18 mouse cellular contexts compared by ENCODE assay signal in genomic region chr2:149997657-149998056, GRCm38 (mm10).
DNase-seq lines count a peak whose midpoint lies in the region; ATAC-seq and TF ChIP-seq lines count a peak whose summit lies in the region.
"Had no signal": no experiment of that assay in that cellular context is flagged by ENCODE, and none has a peak within 500 bp of the region (broad histone marks: within the 10 kb centered on the region; RNA-seq: fewer than 3 reads in every experiment).

No protein-coding gene starts in this region.

- no peaks in the 10 kb centered on the region for H3K9me3 ChIP-seq in kidney, embryonic 14.5 days (ENCODE audit: control insufficient read depth, low read length)
- H3K9me3 ChIP-seq in stomach, embryonic 14.5 days (ENCODE audit: control insufficient read depth, low read depth, low read length), result no peaks in the 10 kb centered on the region
- no peaks in the 10 kb centered on the region for H3K9me3 ChIP-seq in stomach, postnatal 0 days (ENCODE audit: control insufficient read depth, low read length)
- no peaks in the 10 kb centered on the region for H3K9me3 ChIP-seq in limb, embryonic 14.5 days (ENCODE audit: control insufficient read depth, low read length)
- H3K9me3 ChIP-seq: heart, embryonic 12.5 days had no signal

- no peak overlapping the region for H3K9ac ChIP-seq in kidney, embryonic 14.5 days (ENCODE audit: low read depth, low read length)
- H3K9ac ChIP-seq in stomach, embryonic 14.5 days (replicated peaks; ENCODE audit: low read depth, low read length), result no peak overlapping the region
- H3K9ac ChIP-seq in stomach, postnatal 0 days (ENCODE audit: low read length), result no peak overlapping the region
- no peak overlapping the region for H3K9ac ChIP-seq in limb, embryonic 14.5 days (ENCODE audit: low read depth, low read length, severe bottlenecking)
- H3K9ac ChIP-seq: heart, embryonic 12.5 days had no signal

- no peak for DNase-seq in kidney, postnatal 4 days
- no peak for DNase-seq in stomach, postnatal 0 days (ENCODE audit: low spot score)
- no peak for DNase-seq in limb, embryonic 14.5 days (ENCODE audit: low spot score)
- DNase-seq in liver, result no peak
- DNase-seq: adrenal gland, adult 8-10 months; cerebellum, adult 2 months; heart, postnatal 36 days; kidney, adult 11 months; kidney, postnatal 36 days; right cerebral cortex, postnatal 25 days; thymus, adult 2 months had no signal

- H3K27me3 ChIP-seq in kidney, embryonic 14.5 days (ENCODE audit: control insufficient read depth, insufficient read depth, low read length), result no peaks in the 10 kb centered on the region
- H3K27me3 ChIP-seq in stomach, embryonic 14.5 days (ENCODE audit: control insufficient read depth, insufficient read depth, low read length), result no peaks in the 10 kb centered on the region
- no peaks in the 10 kb centered on the region for H3K27me3 ChIP-seq in stomach, postnatal 0 days (ENCODE audit: control insufficient read depth, insufficient read depth, low read length)
- no peaks in the 10 kb centered on the region for H3K27me3 ChIP-seq in limb, embryonic 14.5 days (ENCODE audit: control insufficient read depth, insufficient read depth, low read length)
- H3K27me3 ChIP-seq: heart, embryonic 12.5 days; megakaryocyte, embryonic 14.5 days had no signal

- ATAC-seq in kidney, embryonic 14.5 days (ENCODE audit: low FRiP score, low TSS enrichment), result peak; percentile 73; the same call in 1 of the 2 replicates
- ATAC-seq in stomach, embryonic 14.5 days (ENCODE audit: insufficient number of reproducible peaks, insufficient read depth, low FRiP score, low read depth), result no peak; the same call in 1 of the 2 replicates
- no peak for ATAC-seq in stomach, postnatal 0 days (ENCODE audit: low FRiP score, low TSS enrichment)
- ATAC-seq in limb, embryonic 14.5 days (ENCODE audit: low FRiP score, low read depth), result no peak
- ATAC-seq in inflammation-experienced regulatory T-cells, adult 6 months, result no peak
- ATAC-seq: CD4-positive, CD25-positive, alpha-beta regulatory T cell, adult 4 months had no signal

- no peak overlapping the region for H3K27ac ChIP-seq in kidney, embryonic 14.5 days (ENCODE audit: low read depth, low read length)
- peak overlapping the region; percentile 44; the same call in 1 of the 2 replicates for H3K27ac ChIP-seq in stomach, embryonic 14.5 days (ENCODE audit: low read length)
- no peak overlapping the region for H3K27ac ChIP-seq in stomach, postnatal 0 days (replicated peaks)
- peak overlapping the region; percentile 65 for H3K27ac ChIP-seq in limb, embryonic 14.5 days (replicated peaks; ENCODE audit: low read depth, low read length)

- 83% methylated on average over 2 of the region's 2 CpGs for WGBS in kidney, embryonic 14.5 days
- WGBS in stomach, embryonic 14.5 days, result 56% methylated on average over 2 of the region's 2 CpGs
- 50% methylated on average over 2 of the region's 2 CpGs for WGBS in stomach, postnatal 0 days
- WGBS in limb, embryonic 14.5 days, result 52% methylated on average over 2 of the region's 2 CpGs

- H3K4me1 ChIP-seq in kidney, embryonic 14.5 days (ENCODE audit: control insufficient read depth, insufficient read depth, low read length), result no peaks in the 10 kb centered on the region
- H3K4me1 ChIP-seq in stomach, embryonic 14.5 days (ENCODE audit: control insufficient read depth, insufficient read depth, low read length), result 0 out of 2 replicates have a peak, but pooled peaks cover 6% of the 10 kb centered on the region
- H3K4me1 ChIP-seq in stomach, postnatal 0 days (replicated peaks; ENCODE audit: control insufficient read depth, insufficient read depth), result no peaks in the 10 kb centered on the region
- peaks cover 24% of the 10 kb centered on the region for H3K4me1 ChIP-seq in limb, embryonic 14.5 days (ENCODE audit: control insufficient read depth, insufficient read depth, low read length)
- H3K4me1 ChIP-seq: heart, embryonic 12.5 days; megakaryocyte, embryonic 14.5 days had no signal

- TF ChIP-seq CTCF in stomach, postnatal 0 days (IDR thresholded peaks at IDR 0.05; ENCODE audit: low read depth), result no peak

- no peak for TF ChIP-seq EP300 in stomach, postnatal 0 days (optimal IDR thresholded peaks at IDR 0.05)

- no peaks in the 10 kb centered on the region for H3K36me3 ChIP-seq in kidney, embryonic 14.5 days (ENCODE audit: control insufficient read depth, insufficient read depth, low read length)
- no peaks in the 10 kb centered on the region for H3K36me3 ChIP-seq in stomach, embryonic 14.5 days (ENCODE audit: control insufficient read depth, insufficient read depth, low read length)
- H3K36me3 ChIP-seq in stomach, postnatal 0 days (ENCODE audit: control insufficient read depth, insufficient read depth, low read length), result no peaks in the 10 kb centered on the region
- H3K36me3 ChIP-seq in limb, embryonic 14.5 days (ENCODE audit: control insufficient read depth, insufficient read depth, low read length), result no peaks in the 10 kb centered on the region
- H3K36me3 ChIP-seq: heart, embryonic 12.5 days had no signal

- TF ChIP-seq POLR2A in limb, embryonic 14.5 days (IDR thresholded peaks at IDR 0.05; ENCODE audit: borderline replicate concordance, extremely low read depth, insufficient read depth, insufficient read length), result no peak

- no peak overlapping the region for H3K4me3 ChIP-seq in kidney, embryonic 14.5 days (ENCODE audit: low read length)
- H3K4me3 ChIP-seq in stomach, embryonic 14.5 days (ENCODE audit: low read depth, low read length), result no peak overlapping the region
- no peak overlapping the region for H3K4me3 ChIP-seq in stomach, postnatal 0 days (ENCODE audit: low read depth, low read length)
- H3K4me3 ChIP-seq in limb, embryonic 14.5 days (replicated peaks; ENCODE audit: low read length), result no peak overlapping the region
- H3K4me3 ChIP-seq: heart, embryonic 12.5 days; megakaryocyte, embryonic 14.5 days; myocyte had no signal

- no peak overlapping the region for H3K4me2 ChIP-seq in kidney, embryonic 14.5 days (replicated peaks; ENCODE audit: low read depth, low read length)
- H3K4me2 ChIP-seq in stomach, embryonic 14.5 days (replicated peaks; ENCODE audit: low read depth, low read length), result no peak overlapping the region
- no peak overlapping the region for H3K4me2 ChIP-seq in stomach, postnatal 0 days (replicated peaks; ENCODE audit: low read depth)
- no peak overlapping the region for H3K4me2 ChIP-seq in limb, embryonic 14.5 days (replicated peaks; ENCODE audit: low read depth, low read length, severe bottlenecking)
- H3K4me2 ChIP-seq: heart, embryonic 12.5 days had no signal

Comparison
In these comparisons a context has a peak if more than half of its experiments do, and no peak if none do; other contexts are left out.
1. H3K27ac ChIP-seq: peak in stomach, embryonic 14.5 days (single experiment) and limb, embryonic 14.5 days (single experiment); none in kidney, embryonic 14.5 days (single experiment) and stomach, postnatal 0 days (single experiment).